Mouse (Mus musculus): ENCODE data around the gene Cep83. TPM values are rescaled to one million over a fixed set of nuclear protein-coding genes. Genes with fewer than 3 reads are reported as not detected.

Gene Cep83
- polyA plus RNA-seq, 1 experiment from 2014 or later, result 14.7 TPM

DNA sequence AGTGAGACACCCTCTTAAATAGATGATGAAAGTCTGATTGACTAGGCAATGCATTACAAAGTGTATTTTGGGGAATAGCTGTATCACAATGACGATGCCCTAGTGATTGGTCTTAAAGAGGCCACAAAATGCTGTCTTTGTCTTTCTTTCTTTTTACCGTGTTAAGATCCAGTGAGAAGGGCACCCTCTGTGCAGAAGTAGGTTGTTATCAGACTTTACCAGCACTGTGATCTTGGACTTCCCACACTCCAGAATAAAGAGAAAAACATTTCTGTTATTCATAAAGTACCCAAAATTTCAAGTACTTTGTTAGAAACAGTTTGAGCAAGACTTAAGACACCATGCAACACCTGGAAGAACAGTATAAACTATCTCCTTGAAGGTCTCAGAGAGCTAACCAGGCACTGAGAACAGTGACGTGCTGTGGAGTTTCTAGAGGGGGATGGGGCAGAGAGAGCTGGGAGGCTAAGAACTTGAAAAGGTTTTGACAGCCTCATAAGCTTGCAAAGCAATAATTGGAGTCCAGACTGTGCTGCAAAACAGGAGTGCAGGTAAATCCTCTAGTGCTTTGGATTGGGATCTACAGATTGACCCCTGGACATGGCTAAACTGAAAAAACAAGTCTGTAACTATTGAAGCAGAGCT, 92.3 kb downstream of the Cep83 start:
- H3K27me3 ChIP-seq (replicated peaks), result no peaks in the 10 kb centered on the region
- H3K4me3 ChIP-seq, result no peak overlapping the region
- no peak overlapping the region for H3K4me2 ChIP-seq
- H3K9me3 ChIP-seq (replicated peaks), result no peaks in the 10 kb centered on the region
- ATAC-seq, result no peak
- H3K36me3 ChIP-seq, result peaks cover 16% of the 10 kb centered on the region; the same call in 1 of the 2 replicates
- H3K4me1 ChIP-seq, result peaks cover 6% of the 10 kb centered on the region; the same call in 1 of the 2 replicates
- 52% methylated on average over 3 of the region's 3 CpGs for WGBS (ENCODE audit: insufficient replicate concordance)
- H3K9ac ChIP-seq, result no peak overlapping the region
- no peak overlapping the region for H3K27ac ChIP-seq

DNA sequence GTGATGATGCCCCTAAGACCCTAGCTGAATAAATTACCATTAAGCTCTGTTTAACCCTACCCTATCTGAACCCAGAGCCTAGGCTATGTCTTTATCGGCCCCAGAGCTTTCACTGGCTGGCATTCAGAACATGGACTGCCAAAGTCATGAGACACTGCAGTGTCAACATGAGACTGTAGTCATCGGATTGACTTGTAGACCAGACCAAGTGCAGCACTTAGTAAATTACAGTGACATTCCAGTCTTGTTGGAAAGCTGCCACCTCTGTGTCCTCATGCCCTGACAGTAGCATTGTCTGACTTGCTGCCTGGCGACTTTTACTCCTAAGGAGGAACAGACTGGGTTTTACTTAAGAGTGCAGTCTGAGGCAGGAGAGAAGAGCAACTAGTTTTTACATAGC, 100.8 kb downstream of the Cep83 start:
- Histone ChIP-seq H3K4me2 (no peak overlapping the region), H3K9me3 (replicated peaks) (no peaks in the 10 kb centered on the region), H3K4me3 (no peak overlapping the region), H3K27ac (no peak overlapping the region), H3K4me1 (0 out of 2 replicates have a peak, but pooled peaks cover 3% of the 10 kb centered on the region), H3K36me3 (peaks cover 46% of the 10 kb centered on the region), H3K27me3 (replicated peaks) (no peaks in the 10 kb centered on the region), H3K9ac (no peak overlapping the region)
- no peak for ATAC-seq
- 75% methylated on average over 3 of the region's 3 CpGs for WGBS (ENCODE audit: insufficient replicate concordance)

DNA sequence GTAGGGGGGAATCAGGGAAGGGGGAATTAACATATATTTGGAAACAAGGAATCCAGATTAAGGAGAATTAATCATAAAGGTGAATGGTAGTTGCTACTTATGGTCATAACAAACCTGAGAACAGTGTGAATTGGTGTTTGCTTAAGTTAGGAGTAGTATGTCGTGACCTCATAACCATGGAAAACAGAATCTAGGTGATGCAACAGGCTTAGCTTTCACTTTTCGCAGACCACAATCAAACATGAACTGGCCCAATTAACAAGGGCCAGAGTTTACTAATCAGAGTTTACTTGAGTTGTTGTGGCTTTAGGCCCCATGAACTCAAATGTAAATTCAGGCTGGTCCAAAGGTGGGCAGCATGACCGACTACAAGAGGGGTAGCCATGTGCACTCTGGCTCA, 105.5 kb downstream of the Cep83 start:
- Histone ChIP-seq H3K4me3 (no peak overlapping the region), H3K27ac (no peak overlapping the region), H3K4me1 (0 out of 2 replicates have a peak, but pooled peaks cover 3% of the 10 kb centered on the region), H3K4me2 (no peak overlapping the region), H3K27me3 (replicated peaks) (no peaks in the 10 kb centered on the region), H3K9me3 (replicated peaks) (no peaks in the 10 kb centered on the region), H3K9ac (no peak overlapping the region), H3K36me3 (peaks cover 46% of the 10 kb centered on the region)
- ATAC-seq, result no peak
- 88% methylated on average over 3 of the region's 3 CpGs for WGBS (ENCODE audit: insufficient replicate concordance)

DNA sequence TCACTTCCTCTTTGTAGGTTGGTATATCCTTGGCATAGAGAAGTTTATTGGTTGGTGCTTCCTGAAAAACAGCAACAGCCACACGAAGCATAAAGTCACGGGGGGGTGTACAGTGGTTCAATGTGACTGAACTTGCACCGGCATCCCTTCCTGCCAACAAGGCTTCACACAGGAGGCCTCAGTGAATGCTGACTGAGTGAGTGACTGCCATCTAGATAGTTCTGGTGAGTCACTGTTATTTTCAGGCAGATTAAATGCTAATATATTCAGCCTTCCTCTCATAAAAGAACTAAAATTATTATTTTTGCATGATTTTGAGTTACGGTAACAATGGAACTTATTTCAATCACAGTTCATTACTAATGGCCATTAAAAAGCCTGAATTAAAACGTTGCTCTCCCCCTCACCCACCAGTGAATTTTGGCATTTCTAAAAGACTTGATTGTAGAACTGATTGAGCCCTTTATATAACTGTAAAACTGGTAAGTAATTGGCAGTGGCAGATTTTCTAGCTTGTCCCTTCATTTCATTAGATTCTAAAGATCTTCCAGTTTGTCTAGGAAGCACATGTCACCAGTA, 106.3 kb downstream of the Cep83 start:
- 77% methylated on average over 5 of the region's 5 CpGs for WGBS (ENCODE audit: insufficient replicate concordance)
- H3K9ac ChIP-seq, result no peak overlapping the region
- no peak overlapping the region for H3K4me3 ChIP-seq
- H3K9me3 ChIP-seq (replicated peaks), result no peaks in the 10 kb centered on the region
- no peak overlapping the region for H3K4me2 ChIP-seq
- H3K4me1 ChIP-seq, result 0 out of 2 replicates have a peak, but pooled peaks cover 3% of the 10 kb centered on the region
- H3K27me3 ChIP-seq (replicated peaks), result no peaks in the 10 kb centered on the region
- peaks cover 39% of the 10 kb centered on the region for H3K36me3 ChIP-seq
- no peak for ATAC-seq
- no peak overlapping the region for H3K27ac ChIP-seq

DNA sequence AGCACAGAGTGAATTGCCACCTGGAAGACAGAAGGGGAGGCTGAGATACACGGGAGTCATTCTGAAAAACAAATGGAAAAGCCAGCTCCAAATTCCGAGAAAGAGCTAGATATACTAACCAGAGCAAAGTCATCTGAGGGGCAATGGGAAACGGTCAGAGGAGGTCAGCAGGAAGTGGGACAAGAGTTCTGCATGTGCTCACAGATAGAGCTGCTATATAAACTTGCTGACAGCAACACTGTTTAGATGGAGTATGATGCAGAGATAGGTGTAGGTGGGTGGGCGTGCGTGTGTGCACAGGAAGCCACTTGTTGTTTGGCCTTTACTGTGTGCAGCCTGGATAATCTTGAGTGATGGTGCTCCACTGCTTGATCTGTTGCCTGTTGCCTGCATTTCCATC, 109.7 kb downstream of the Cep83 start:
- WGBS (ENCODE audit: insufficient replicate concordance), result 65% methylated on average over 5 of the region's 5 CpGs
- Histone ChIP-seq H3K27ac (no peak overlapping the region), H3K4me3 (no peak overlapping the region), H3K36me3 (peaks cover 22% of the 10 kb centered on the region), H3K4me1 (peaks cover 24% of the 10 kb centered on the region), H3K27me3 (replicated peaks) (no peaks in the 10 kb centered on the region), H3K9ac (no peak overlapping the region), H3K9me3 (replicated peaks) (no peaks in the 10 kb centered on the region), H3K4me2 (no peak overlapping the region)
- no peak for ATAC-seq

DNA sequence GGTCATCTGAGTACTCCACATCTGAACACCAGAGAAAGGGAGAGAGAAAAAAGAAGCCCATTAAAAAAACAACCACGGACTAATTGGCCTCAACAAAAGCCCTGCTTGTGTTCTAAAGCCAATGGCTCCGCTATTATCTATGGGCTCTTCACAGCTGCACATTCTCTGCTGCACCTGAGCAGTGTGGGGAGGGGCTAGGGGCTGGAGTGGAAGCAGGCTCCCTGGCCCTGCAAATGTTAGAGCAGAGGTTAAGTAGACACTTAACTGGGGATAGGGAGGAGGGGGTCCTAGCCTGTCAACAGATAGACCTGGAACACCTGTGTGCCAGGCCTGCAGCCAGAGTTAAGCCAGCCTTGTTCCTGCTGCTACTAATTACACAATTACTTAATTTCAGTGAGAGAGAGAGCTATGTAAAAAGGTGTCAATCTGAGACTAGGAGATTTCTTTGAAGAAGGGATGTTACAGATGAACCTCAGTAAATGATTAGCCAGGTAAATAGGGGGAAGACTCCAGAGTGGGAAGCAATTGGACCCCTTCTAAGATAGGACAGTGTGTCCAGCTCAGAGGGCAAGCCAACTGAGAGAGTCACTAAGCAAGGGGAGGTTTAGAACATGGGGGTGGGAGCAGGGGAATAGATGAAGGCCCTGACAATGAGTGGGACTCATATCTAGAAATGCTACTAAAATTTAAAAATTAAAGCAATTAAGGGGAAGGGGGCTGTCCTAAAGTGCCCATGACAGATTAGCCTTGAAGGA, 111.2 kb downstream of the Cep83 start:
- Histone ChIP-seq H3K36me3 (peaks cover 13% of the 10 kb centered on the region; the same call in 1 of the 2 replicates), H3K9ac (no peak overlapping the region), H3K4me1 (peaks cover 24% of the 10 kb centered on the region), H3K4me2 (no peak overlapping the region), H3K9me3 (replicated peaks) (no peaks in the 10 kb centered on the region), H3K27me3 (replicated peaks) (no peaks in the 10 kb centered on the region), H3K27ac (no peak overlapping the region), H3K4me3 (no peak overlapping the region)
- WGBS (ENCODE audit: insufficient replicate concordance), result 69% methylated on average over 2 of the region's 2 CpGs
- ATAC-seq, result no peak

DNA sequence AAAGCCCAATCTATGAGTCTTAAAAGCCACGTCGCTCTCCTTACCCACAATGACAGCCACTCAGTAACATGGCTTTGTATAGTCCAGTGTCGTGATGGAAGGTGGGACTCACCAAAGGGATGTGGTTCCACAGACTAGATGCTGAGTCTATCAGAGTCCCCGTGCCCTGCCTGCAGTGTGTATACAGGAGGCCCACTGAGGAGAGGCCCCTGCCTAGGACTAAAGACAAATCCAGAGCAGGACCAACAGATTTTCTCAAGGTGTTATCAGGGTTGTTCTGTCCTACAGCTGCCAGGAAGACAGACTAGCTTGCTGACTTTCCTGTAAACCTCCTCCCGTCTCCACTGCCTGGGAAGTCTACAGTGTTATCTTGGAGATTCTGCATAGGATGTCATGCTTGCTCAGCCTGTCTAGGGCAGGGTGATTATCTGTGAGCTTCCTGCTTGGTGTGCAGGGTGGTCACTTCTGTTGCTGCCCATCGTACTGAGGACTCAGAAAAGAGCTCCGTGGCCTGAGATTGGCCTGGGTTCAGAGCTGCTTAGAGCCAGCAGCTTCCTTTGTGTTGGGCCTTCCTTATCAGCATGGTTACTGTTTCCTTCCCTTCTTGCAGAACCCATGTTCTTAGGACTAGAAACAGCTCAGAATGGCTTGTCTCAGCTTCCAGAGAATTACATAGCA, 112.4 kb downstream of the Cep83 start:
- no peaks in the 10 kb centered on the region for H3K9me3 ChIP-seq (replicated peaks)
- H3K4me1 ChIP-seq, result peaks cover 25% of the 10 kb centered on the region
- H3K36me3 ChIP-seq, result peaks cover 7% of the 10 kb centered on the region; the same call in 1 of the 2 replicates
- 0 out of 2 replicates have a peak overlapping the region, but pooled peaks have one; percentile 49 for H3K27ac ChIP-seq
- H3K4me3 ChIP-seq, result no peak overlapping the region
- no peaks in the 10 kb centered on the region for H3K27me3 ChIP-seq (replicated peaks)
- H3K9ac ChIP-seq, result no peak overlapping the region
- H3K4me2 ChIP-seq, result no peak overlapping the region
- peak; percentile 61 for ATAC-seq
- 29% methylated on average over 7 of the region's 7 CpGs for WGBS (ENCODE audit: insufficient replicate concordance)

DNA sequence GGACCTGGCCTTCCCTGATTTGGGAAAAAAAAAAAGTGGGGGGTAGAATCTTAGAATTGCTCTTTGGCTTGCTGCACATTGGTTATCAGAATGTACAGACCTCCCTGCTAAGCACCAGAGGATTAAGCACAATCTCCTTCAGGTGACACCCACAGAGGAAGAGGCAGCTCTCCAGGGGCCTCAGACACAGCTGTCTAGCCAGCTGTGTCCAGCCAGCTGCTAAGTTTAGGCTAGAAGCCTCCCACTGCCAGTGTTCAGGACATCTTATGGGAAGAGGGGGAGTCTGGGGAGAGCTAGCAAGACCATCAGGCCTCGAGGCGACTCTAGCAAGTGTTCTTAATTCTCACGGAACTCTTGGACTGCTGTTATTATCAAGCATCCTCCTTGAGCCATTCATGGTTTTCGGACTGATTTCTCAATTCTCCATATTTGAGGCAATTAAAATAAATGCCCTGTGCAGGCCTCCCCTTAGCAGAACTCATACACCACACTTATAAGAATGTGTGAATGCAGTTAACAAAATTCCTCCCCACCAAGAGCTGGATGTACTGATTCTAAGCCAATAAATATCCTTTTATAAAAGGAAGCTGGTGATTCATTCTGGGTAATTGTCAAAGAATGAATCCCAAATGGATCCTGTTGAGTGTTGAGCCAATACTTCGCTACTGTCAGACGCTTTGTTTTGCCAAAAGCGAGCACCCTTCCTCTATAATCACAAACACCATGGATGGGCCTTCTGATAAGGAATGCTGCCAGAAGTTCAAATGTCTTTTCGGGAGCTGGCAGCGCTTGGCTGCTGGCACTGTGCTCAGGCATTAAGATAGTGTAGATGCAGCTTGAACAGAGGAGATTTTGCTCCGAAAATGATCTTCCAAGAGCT, 115.8 kb downstream of the Cep83 start:
- Histone ChIP-seq H3K4me3 (no peak overlapping the region), H3K4me1 (peaks cover 39% of the 10 kb centered on the region), H3K27ac (no peak overlapping the region), H3K27me3 (replicated peaks) (no peaks in the 10 kb centered on the region), H3K4me2 (no peak overlapping the region), H3K9me3 (replicated peaks) (no peaks in the 10 kb centered on the region), H3K9ac (no peak overlapping the region), H3K36me3 (no peaks in the 10 kb centered on the region)
- no peak for ATAC-seq
- WGBS (ENCODE audit: insufficient replicate concordance), result 75% methylated on average over 10 of the region's 10 CpGs

DNA sequence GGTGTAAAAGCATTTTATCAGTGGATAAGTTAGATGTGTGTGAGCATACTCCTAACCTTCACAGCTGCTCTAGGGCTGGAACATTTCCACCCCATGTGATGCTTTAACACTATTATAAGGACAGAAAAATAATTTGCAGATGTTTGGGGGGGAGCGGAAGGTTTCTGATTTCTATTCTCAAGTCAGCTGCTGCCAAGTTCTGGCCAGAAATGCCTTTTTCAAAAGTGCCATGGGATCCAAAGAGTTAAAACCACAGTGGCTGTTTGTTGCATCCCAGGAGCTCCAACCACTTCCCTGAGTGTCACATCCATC, 116.4 kb downstream of the Cep83 start:
- H3K27me3 ChIP-seq (replicated peaks), result no peaks in the 10 kb centered on the region
- H3K4me1 ChIP-seq, result peaks cover 43% of the 10 kb centered on the region
- H3K4me3 ChIP-seq, result no peak overlapping the region
- WGBS (ENCODE audit: insufficient replicate concordance), result 84% methylated on average over 1 of the region's 1 CpGs
- H3K36me3 ChIP-seq, result no peaks in the 10 kb centered on the region
- no peak overlapping the region for H3K27ac ChIP-seq
- no peak overlapping the region for H3K4me2 ChIP-seq
- ATAC-seq, result no peak
- no peaks in the 10 kb centered on the region for H3K9me3 ChIP-seq (replicated peaks)
- no peak overlapping the region for H3K9ac ChIP-seq

DNA sequence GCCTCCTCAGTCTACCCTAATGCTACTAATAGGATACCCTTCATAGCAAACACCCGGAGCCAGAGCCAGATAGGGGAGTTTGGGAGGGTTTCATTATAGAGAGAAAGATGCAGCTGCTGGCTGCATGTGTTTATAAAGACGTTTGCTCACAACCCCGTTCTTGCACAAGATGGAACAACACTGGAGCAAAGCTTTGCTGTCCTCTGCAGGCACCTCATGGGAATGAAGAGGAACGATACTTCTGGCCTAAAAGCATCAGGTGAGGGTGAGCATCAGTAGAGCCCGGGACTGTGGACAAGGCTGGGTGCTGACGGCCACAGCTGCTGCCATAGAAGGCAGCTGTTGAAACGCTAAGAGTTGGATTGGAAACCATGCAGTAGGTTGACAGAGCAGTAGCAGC, 118.9 kb downstream of the Cep83 start:
- Histone ChIP-seq H3K36me3 (no peaks in the 10 kb centered on the region), H3K4me1 (peaks cover 34% of the 10 kb centered on the region), H3K27ac (no peak overlapping the region), H3K9ac (no peak overlapping the region), H3K4me3 (no peak overlapping the region), H3K27me3 (replicated peaks) (no peaks in the 10 kb centered on the region), H3K4me2 (no peak overlapping the region), H3K9me3 (replicated peaks) (no peaks in the 10 kb centered on the region)
- ATAC-seq, result no peak
- 67% methylated on average over 7 of the region's 7 CpGs for WGBS (ENCODE audit: insufficient replicate concordance)

DNA sequence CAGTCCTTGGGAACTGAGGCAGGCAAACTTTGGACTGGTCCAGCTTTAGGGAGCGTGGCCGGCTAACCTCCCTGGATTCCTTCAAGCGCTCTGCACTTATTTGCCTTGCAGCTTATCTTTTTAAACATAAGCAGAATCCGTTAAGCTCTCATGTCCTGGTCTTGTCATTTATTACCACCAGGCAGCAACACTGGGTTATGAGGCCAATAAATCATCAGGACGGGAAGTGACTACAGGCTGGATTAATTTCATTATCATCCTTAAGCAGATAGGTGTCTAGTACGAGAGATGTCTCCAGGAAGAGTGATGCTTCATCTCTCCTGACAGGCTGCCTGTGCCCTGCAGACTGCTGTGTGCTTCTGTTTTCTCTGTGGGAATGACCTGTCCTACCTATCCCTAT, 119.8 kb downstream of the Cep83 start:
- Histone ChIP-seq H3K9me3 (replicated peaks) (no peaks in the 10 kb centered on the region), H3K9ac (no peak overlapping the region), H3K4me3 (no peak overlapping the region), H3K4me1 (peaks cover 34% of the 10 kb centered on the region), H3K4me2 (no peak overlapping the region), H3K36me3 (no peaks in the 10 kb centered on the region), H3K27ac (no peak overlapping the region), H3K27me3 (replicated peaks) (no peaks in the 10 kb centered on the region)
- ATAC-seq, result peak; percentile 46
- WGBS (ENCODE audit: insufficient replicate concordance), result 43% methylated on average over 6 of the region's 6 CpGs
